Mouse (Mus musculus): Measurements from ENCODE around the gene Stam2.

DNA sequence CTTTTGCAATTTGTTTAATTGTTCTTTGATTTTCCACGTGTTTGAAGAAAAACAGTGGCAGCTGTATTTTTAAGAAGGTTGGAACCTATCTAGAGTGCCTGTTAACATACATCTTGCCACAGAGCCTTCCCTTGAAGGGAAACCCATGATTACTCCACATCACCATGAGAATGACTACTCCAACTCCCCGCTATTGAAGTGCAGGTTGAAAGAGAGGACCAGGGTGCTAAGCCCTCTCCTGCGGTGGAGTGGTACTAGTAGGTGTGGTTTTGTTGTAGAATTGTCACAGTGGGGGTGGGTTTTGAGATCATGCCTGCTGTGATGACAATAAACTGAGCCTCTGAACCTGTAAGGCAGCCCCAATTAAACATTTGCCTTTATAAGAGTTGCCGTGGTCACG, 41.7 kb downstream of the Stam2 start:
- TF ChIP-seq CTCF (IDR thresholded peaks at IDR 0.05; ENCODE audit: control insufficient read depth, insufficient read depth, low read length) (no peak), POLR2A (IDR thresholded peaks at IDR 0.05; ENCODE audit: borderline replicate concordance, control insufficient read depth, low read depth, low read length) (no peak)
